Mouse (Mus musculus) forebrain, embryonic 11.5 days (tissue): ENCODE data around the gene Rad17. TPM values are rescaled to one million over a fixed set of nuclear protein-coding genes. Genes with fewer than 3 reads are reported as not detected.

Experiments used
- ATAC-seq: fragments of 200-750 bp; cut with Nextera tagmentation; replicated peaks from 2 replicates; pipeline ENCODE4 v1.8.0; 2017; ENCODE audit warnings: moderate TSS enrichment; ENCODE audit not compliant: low FRiP score
- DNase-seq: peaks from one replicate; pipeline ENCODE4 v3.0.0-alpha.2; 2017; ENCODE audit warnings: low spot score
- H3K27ac ChIP-seq: fragments of 300-500 bp; sonication (generic); 2 replicates; pipeline ENCODE4 v1.5.1; 2014; ENCODE audit warnings: low read depth, low read length
- H3K27me3 ChIP-seq: fragments of 300-500 bp; sonication (generic); 2 replicates; pipeline ENCODE4 v1.6.1; 2014; ENCODE audit warnings: mild to moderate bottlenecking, low read length, mixed read lengths; ENCODE audit not compliant: control insufficient read depth, insufficient read depth
- H3K36me3 ChIP-seq: fragments of 300-500 bp; sonication (generic); 2 replicates; pipeline ENCODE4 v1.6.1; 2014; ENCODE audit warnings: mild to moderate bottlenecking, low read length, moderate library complexity, mixed read lengths; ENCODE audit not compliant: control insufficient read depth, insufficient read depth
- H3K4me1 ChIP-seq: fragments of 300-500 bp; sonication (generic); replicated peaks from 2 replicates; pipeline ENCODE4 v1.6.1; 2014; ENCODE audit warnings: low read length, mixed read lengths; ENCODE audit not compliant: control insufficient read depth, insufficient read depth
- H3K4me2 ChIP-seq: fragments of 300-500 bp; sonication (generic); 2 replicates; pipeline ENCODE4 v1.6.1; 2014; ENCODE audit warnings: low read depth, mild to moderate bottlenecking, low read length, moderate library complexity, mixed read lengths; ENCODE audit not compliant: severe bottlenecking
- H3K4me3 ChIP-seq: fragments of 300-500 bp; sonication (generic); 2 replicates; pipeline ENCODE4 v1.5.1; 2014; ENCODE audit warnings: low read depth, low read length
- H3K9ac ChIP-seq: fragments of 300-500 bp; sonication (generic); 2 replicates; pipeline ENCODE4 v1.6.1; 2014; ENCODE audit warnings: low read length
- H3K9me3 ChIP-seq: fragments of 300-500 bp; sonication (generic); 2 replicates; pipeline ENCODE4 v1.6.1; 2016; ENCODE audit warnings: low read length, mixed read lengths; ENCODE audit not compliant: control insufficient read depth
- WGBS: fragments of 180-500 bp; shearing (Covaris S2); extraction: QIAGEN DNeasy Blood & Tissue Kit; methylation state at CpG from one replicate; pipeline ENCODE4 v1.1.7; 2014; 5-methylcytosine and 5-hydroxymethylcytosine counted together
- polyA plus RNA-seq: library from polyadenylated mRNA; unstranded; fragments of >200 nt; fragmentation: Nextera tagmentation; extraction: Ambion mirVana; gene quantifications from 2 replicates; pipeline ENCODE4 v1.2.1, GENCODE M21; 2014

The Rad17 gene
- polyA plus RNA-seq, 1 experiment from 2014 or later = 26.4 TPM

- ATAC-seq (no peak), DNase-seq (no peak)
- no peak overlapping the region for H3K4me3 ChIP-seq
- H3K27me3 ChIP-seq = no peaks in the 10 kb centered on the region
- no peak overlapping the region for H3K9ac ChIP-seq
- H3K4me2 ChIP-seq = no peak overlapping the region
- H3K9me3 ChIP-seq = no peaks in the 10 kb centered on the region
- no peak overlapping the region for H3K27ac ChIP-seq
- no peaks in the 10 kb centered on the region for H3K4me1 ChIP-seq
- no peaks in the 10 kb centered on the region for H3K36me3 ChIP-seq
- 88% methylated on average over 2 of the region's 2 CpGs for WGBS
These were observed 80.1 kb downstream of the Rad17 start for GRCm38 (mm10) chr13:100570713-100571112.

- H3K27me3 ChIP-seq = no peaks in the 10 kb centered on the region
- no peak overlapping the region for H3K9ac ChIP-seq
- no peak overlapping the region for H3K4me3 ChIP-seq
- DNase-seq (no peak), ATAC-seq (no peak)
- no peaks in the 10 kb centered on the region for H3K4me1 ChIP-seq
- WGBS = 94% methylated on average over 1 of the region's 1 CpGs
- H3K4me2 ChIP-seq = no peak overlapping the region
- no peaks in the 10 kb centered on the region for H3K9me3 ChIP-seq
- no peaks in the 10 kb centered on the region for H3K36me3 ChIP-seq
- no peak overlapping the region for H3K27ac ChIP-seq
These were observed 82.5 kb downstream of the Rad17 start for GRCm38 (mm10) chr13:100568359-100568758.

Other genes with a start within 250 kb of the Rad17 start
- gene Naip1, start 198.2 kb downstream of the Rad17 start, polyA plus RNA-seq = not detected in 2 replicates
- gene Gtf2h2, start 158.5 kb downstream of the Rad17 start, polyA plus RNA-seq = 82.6 and 105 TPM in 2 replicates
- gene Ocln, start 98.3 kb downstream of the Rad17 start, polyA plus RNA-seq = 2.6 and 2.9 TPM in 2 replicates
- gene Marveld2, start 34.1 kb downstream of the Rad17 start, polyA plus RNA-seq = 2.7 and 4.1 TPM in 2 replicates
- gene Ak6, start 72 bp downstream of the Rad17 start, polyA plus RNA-seq = 344 and 354 TPM in 2 replicates
- gene Taf9, start 528 bp upstream of the Rad17 start, polyA plus RNA-seq = 22.4 and 22.6 TPM in 2 replicates
- gene Ccdc125, start 18.7 kb upstream of the Rad17 start, polyA plus RNA-seq = 2.6 and 2.9 TPM in 2 replicates
- gene Cdk7, start 79.9 kb upstream of the Rad17 start, polyA plus RNA-seq = 72.3 and 75.0 TPM in 2 replicates
- gene Mrps36, start 93.6 kb upstream of the Rad17 start, polyA plus RNA-seq = 125 and 140 TPM in 2 replicates
- gene Cenph, start 124.8 kb upstream of the Rad17 start, polyA plus RNA-seq = 61.5 and 65.1 TPM in 2 replicates
- gene Ccnb1, start 135.5 kb upstream of the Rad17 start, polyA plus RNA-seq = 455 and 459 TPM in 2 replicates
- 47.1 and 47.3 TPM in 2 replicates for gene Slc30a5, start 182.4 kb upstream of the Rad17 start, polyA plus RNA-seq